Mouse (Mus musculus): ENCODE measurements around the gene Ly6g5c. TPM values are rescaled to one million over a fixed set of nuclear protein-coding genes. Genes with fewer than 3 reads are reported as not detected.

Gene Ly6g5c
- total and polyA plus RNA-seq, 2 experiments from 2014 or later: 0.25 TPM; not detected in 1

GRCm38 (mm10) chr17:35125578-35125977 lies 17.5 kb downstream of the Ly6g5c start:
- TF ChIP-seq EP300 (IDR thresholded peaks at IDR 0.05; ENCODE audit: low read depth): no peak
- no peak for TF ChIP-seq CTCF (IDR thresholded peaks at IDR 0.05; ENCODE audit: low read depth)
- H3K4me1 ChIP-seq (ENCODE audit: control insufficient read depth, insufficient read depth): peaks cover 20% of the 10 kb centered on the region
- WGBS: 23% methylated on average over 6 of the region's 6 CpGs

GRCm38 (mm10) chr17:35126206-35126611 lies 18.1 kb downstream of the Ly6g5c start, which contains the start of gene D17H6S53E:
Gene D17H6S53E, plus strand, starts transcription at chr17:35126373.
- peak; percentile 55 for DNase-seq (ENCODE audit: low spot score)
- H3K4me1 ChIP-seq (ENCODE audit: control insufficient read depth, insufficient read depth): peaks cover 20% of the 10 kb centered on the region
- H3K27ac ChIP-seq (ENCODE audit: low read depth): peak within 1 kb of the TSS; percentile 89
- H3K4me3 ChIP-seq (ENCODE audit: low read depth, low read length): peak within 1 kb of the TSS; percentile 64
- no peak for TF ChIP-seq EP300 (IDR thresholded peaks at IDR 0.05; ENCODE audit: low read depth)
- TF ChIP-seq CTCF (IDR thresholded peaks at IDR 0.05; ENCODE audit: low read depth): no peak
- peaks cover 21% of the 10 kb centered on the region for H3K36me3 ChIP-seq (replicated peaks; ENCODE audit: control insufficient read depth, insufficient read depth, low read length)
- ATAC-seq (ENCODE audit: insufficient read depth, low read depth): peak; percentile 51
- H3K4me2 ChIP-seq (ENCODE audit: low read depth, low read length): peak within 1 kb of the TSS; percentile 68
- no peaks in the 10 kb centered on the region for H3K27me3 ChIP-seq (ENCODE audit: control insufficient read depth, insufficient read depth, low read length)
- H3K9me3 ChIP-seq (replicated peaks; ENCODE audit: control insufficient read depth, low read length): no peaks in the 10 kb centered on the region
- H3K9ac ChIP-seq (replicated peaks; ENCODE audit: low read depth, low read length): peak within 1 kb of the TSS; percentile 76
- under 1% methylated on average over 36 of the region's 36 CpGs for WGBS

More at GRCm38 (mm10) chr17:35125578-35125977, 17.5 kb downstream of the Ly6g5c start:
- H3K4me3 ChIP-seq (ENCODE audit: low read depth, low read length): peak overlapping the region; percentile 64
- H3K9me3 ChIP-seq (replicated peaks; ENCODE audit: control insufficient read depth, low read length): no peaks in the 10 kb centered on the region
- peaks cover 21% of the 10 kb centered on the region for H3K36me3 ChIP-seq (replicated peaks; ENCODE audit: control insufficient read depth, insufficient read depth, low read length)
- peak overlapping the region; percentile 89 for H3K27ac ChIP-seq (ENCODE audit: low read depth)
- ATAC-seq (ENCODE audit: insufficient read depth, low read depth): no peak
- H3K9ac ChIP-seq (replicated peaks; ENCODE audit: low read depth, low read length): peak overlapping the region; percentile 76
- no peak for DNase-seq (ENCODE audit: low spot score)
- H3K27me3 ChIP-seq (ENCODE audit: control insufficient read depth, insufficient read depth, low read length): no peaks in the 10 kb centered on the region
- peak overlapping the region; percentile 68 for H3K4me2 ChIP-seq (ENCODE audit: low read depth, low read length)

DNA sequence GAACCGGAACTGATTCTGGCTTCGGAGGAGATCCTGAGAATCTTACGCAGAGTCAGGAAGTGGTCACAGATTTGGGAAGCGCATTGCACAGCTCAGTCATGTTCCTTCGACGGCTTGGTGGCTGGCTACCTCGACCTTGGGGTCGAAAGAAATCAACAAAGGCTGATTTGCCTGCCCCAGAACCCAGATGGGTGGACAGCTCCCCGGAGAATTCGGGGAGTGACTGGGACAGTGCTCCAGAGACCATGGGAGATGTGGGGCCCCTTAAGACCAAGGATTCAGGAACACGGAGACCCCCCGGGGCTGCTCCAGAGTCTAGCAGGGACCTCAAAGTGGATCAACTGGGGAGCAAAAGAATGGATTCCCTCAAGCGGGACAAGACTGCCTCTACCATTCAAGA lies 18.9 kb downstream of the Ly6g5c start:
- H3K9me3 ChIP-seq (replicated peaks; ENCODE audit: control insufficient read depth, low read length): no peaks in the 10 kb centered on the region
- TF ChIP-seq EP300 (IDR thresholded peaks at IDR 0.05; ENCODE audit: low read depth) (no peak), CTCF (IDR thresholded peaks at IDR 0.05; ENCODE audit: low read depth) (no peak)
- ATAC-seq (ENCODE audit: insufficient read depth, low read depth) (no peak), DNase-seq (ENCODE audit: low spot score) (no peak)
- H3K27ac ChIP-seq (ENCODE audit: low read depth): peak overlapping the region; percentile 89
- H3K9ac ChIP-seq (replicated peaks; ENCODE audit: low read depth, low read length): peak overlapping the region; percentile 76
- H3K27me3 ChIP-seq (ENCODE audit: control insufficient read depth, insufficient read depth, low read length): no peaks in the 10 kb centered on the region
- peak overlapping the region; percentile 64 for H3K4me3 ChIP-seq (ENCODE audit: low read depth, low read length)
- H3K4me2 ChIP-seq (ENCODE audit: low read depth, low read length): peak overlapping the region; percentile 68
- H3K4me1 ChIP-seq (ENCODE audit: control insufficient read depth, insufficient read depth): peaks cover 20% of the 10 kb centered on the region
- WGBS: 58% methylated on average over 13 of the region's 13 CpGs
- peaks cover 21% of the 10 kb centered on the region for H3K36me3 ChIP-seq (replicated peaks; ENCODE audit: control insufficient read depth, insufficient read depth, low read length)

DNA sequence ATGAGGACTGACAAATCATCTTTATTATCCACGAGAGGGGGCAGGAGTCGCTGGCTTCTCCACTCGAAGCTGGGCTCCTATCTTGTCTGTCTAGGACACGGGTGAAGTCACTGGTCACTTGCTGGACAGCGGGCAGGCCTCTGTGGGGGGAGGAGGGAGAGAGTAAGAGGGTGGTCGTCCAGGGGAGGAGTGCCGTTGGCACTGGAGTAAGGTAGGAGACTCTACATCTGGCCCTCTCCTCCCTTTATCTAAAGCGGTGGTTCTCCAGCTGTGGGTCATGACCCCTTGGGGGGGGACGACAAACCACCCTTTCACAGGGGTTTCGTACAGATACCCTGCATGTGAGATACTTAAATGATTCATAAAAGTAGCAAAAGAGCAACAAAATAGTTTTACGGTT lies 20.9 kb downstream of the Ly6g5c start:
- 53% methylated on average over 11 of the region's 11 CpGs for WGBS
- Histone ChIP-seq H3K36me3 (replicated peaks; ENCODE audit: control insufficient read depth, insufficient read depth, low read length) (peaks cover 17% of the 10 kb centered on the region), H3K4me2 (ENCODE audit: low read depth, low read length) (no peak overlapping the region), H3K9me3 (replicated peaks; ENCODE audit: control insufficient read depth, low read length) (no peaks in the 10 kb centered on the region), H3K9ac (replicated peaks; ENCODE audit: low read depth, low read length) (no peak overlapping the region), H3K4me3 (ENCODE audit: low read depth, low read length) (no peak overlapping the region), H3K27me3 (ENCODE audit: control insufficient read depth, insufficient read depth, low read length) (no peaks in the 10 kb centered on the region), H3K4me1 (ENCODE audit: control insufficient read depth, insufficient read depth) (peaks cover 16% of the 10 kb centered on the region), H3K27ac (ENCODE audit: low read depth) (no peak overlapping the region)
- TF ChIP-seq EP300 (IDR thresholded peaks at IDR 0.05; ENCODE audit: low read depth): no peak
- TF ChIP-seq CTCF (IDR thresholded peaks at IDR 0.05; ENCODE audit: low read depth): no peak
- DNase-seq (ENCODE audit: low spot score) (no peak), ATAC-seq (ENCODE audit: insufficient read depth, low read depth) (no peak)

GRCm38 (mm10) chr17:35131038-35131437 lies 23.0 kb downstream of the Ly6g5c start:
- Histone ChIP-seq H3K36me3 (replicated peaks; ENCODE audit: control insufficient read depth, insufficient read depth, low read length) (0 out of 2 replicates have a peak, but pooled peaks cover 13% of the 10 kb centered on the region), H3K27me3 (ENCODE audit: control insufficient read depth, insufficient read depth, low read length) (no peaks in the 10 kb centered on the region), H3K9me3 (replicated peaks; ENCODE audit: control insufficient read depth, low read length) (no peaks in the 10 kb centered on the region), H3K4me3 (ENCODE audit: low read depth, low read length) (no peak overlapping the region), H3K4me1 (ENCODE audit: control insufficient read depth, insufficient read depth) (peaks cover 10% of the 10 kb centered on the region), H3K9ac (replicated peaks; ENCODE audit: low read depth, low read length) (no peak overlapping the region), H3K4me2 (ENCODE audit: low read depth, low read length) (no peak overlapping the region), H3K27ac (ENCODE audit: low read depth) (no peak overlapping the region)
- no peak for ATAC-seq (ENCODE audit: insufficient read depth, low read depth)
- TF ChIP-seq CTCF (IDR thresholded peaks at IDR 0.05; ENCODE audit: low read depth) (no peak), EP300 (IDR thresholded peaks at IDR 0.05; ENCODE audit: low read depth) (no peak)
- DNase-seq (ENCODE audit: low spot score): no peak
- WGBS: 88% methylated on average over 8 of the region's 8 CpGs

All from heart, postnatal 0 days (tissue).